Mouse (Mus musculus): ENCODE measurements around the gene Atxn1. TPM values are rescaled to one million over a fixed set of nuclear protein-coding genes. Genes with fewer than 3 reads are reported as not detected.
A peak's percentile ranks its signal among the peaks of the same experiment; 100 is the strongest.

The Atxn1 gene
- total and polyA plus RNA-seq, 3 experiments: 0.39 to 1.1 TPM; not detected in 1

GRCm38 (mm10) chr13:45907181-45907691 is 57.6 kb downstream of the Atxn1 start:
- TF ChIP-seq E2F4 (IDR thresholded peaks at IDR 0.05; ENCODE audit: borderline replicate concordance, low read depth, low read length) (no peak), USF1 (IDR thresholded peaks at IDR 0.05; ENCODE audit: low read depth, low read length) (peak; percentile 40; the same call in 1 of the 2 replicates)
- peak overlapping the region; percentile 3; the same call in 1 of the 2 replicates for H3K9ac ChIP-seq (ENCODE audit: control insufficient read depth, low read depth, low read length, poor library complexity, severe bottlenecking)
- no peaks in the 10 kb centered on the region for H3K27me3 ChIP-seq (ENCODE audit: control insufficient read depth in 1 of 2, insufficient read depth in 2 of 2, low read length in 2 of 2)
- H3K4me3 ChIP-seq (ENCODE audit: control insufficient read depth in 1 of 2, insufficient read depth in 1 of 2, low read depth in 2 of 2, low read length in 2 of 2): no peak overlapping the region
- H3K4me1 ChIP-seq (ENCODE audit: control insufficient read depth in 1 of 2, insufficient read depth in 2 of 2, low read length in 2 of 2): peaks cover 8 to 58% of the 10 kb centered on the region in 2 experiments
- H3K9me3 ChIP-seq (replicated peaks; ENCODE audit: insufficient read depth, low read length): no peaks in the 10 kb centered on the region
- peaks cover 0 to 52% of the 10 kb centered on the region in 2 experiments; a peak in 2 of 4 replicates for H3K36me3 ChIP-seq (ENCODE audit: control insufficient read depth in 1 of 2, insufficient read depth in 2 of 2, low read length in 2 of 2)
- H3K27ac ChIP-seq (ENCODE audit: control insufficient read depth, low read depth, low read length): peak overlapping the region; percentile 26; the same call in 1 of the 2 replicates
- H3K79me2 ChIP-seq (ENCODE audit: control insufficient read depth, insufficient read depth, low read length, poor library complexity): no peaks in the 10 kb centered on the region; the same call in 1 of the 2 replicates
- DNase-seq (ENCODE audit: low read depth, low spot score): no peak

- H3K4me3 ChIP-seq (ENCODE audit: control insufficient read depth in 1 of 2, insufficient read depth in 1 of 2, low read depth in 2 of 2, low read length in 2 of 2): no peak overlapping the region
- H3K4me1 ChIP-seq (ENCODE audit: control insufficient read depth in 1 of 2, insufficient read depth in 2 of 2, low read length in 2 of 2): peaks cover 8 to 53% of the 10 kb centered on the region in 2 experiments
These were observed 58.2 kb downstream of the Atxn1 start for GRCm38 (mm10) chr13:45906438-45907166.

GRCm38 (mm10) chr13:45904955-45905354 is 59.9 kb downstream of the Atxn1 start:
- peak overlapping the region; percentile 100 for H3K27ac ChIP-seq (ENCODE audit: control insufficient read depth, low read depth, low read length)
- peak overlapping the region; percentile 73 for H3K9ac ChIP-seq (ENCODE audit: control insufficient read depth, low read depth, low read length, poor library complexity, severe bottlenecking)
- no peaks in the 10 kb centered on the region for H3K27me3 ChIP-seq (ENCODE audit: control insufficient read depth in 1 of 2, insufficient read depth in 2 of 2, low read length in 2 of 2)
- H3K4me1 ChIP-seq (ENCODE audit: control insufficient read depth in 1 of 2, insufficient read depth in 2 of 2, low read length in 2 of 2): peaks cover 8 to 40% of the 10 kb centered on the region in 2 experiments
- H3K36me3 ChIP-seq (ENCODE audit: control insufficient read depth in 1 of 2, insufficient read depth in 2 of 2, low read length in 2 of 2): peaks cover 0 to 39% of the 10 kb centered on the region in 2 experiments; a peak in 2 of 4 replicates
- H3K9me3 ChIP-seq (replicated peaks; ENCODE audit: insufficient read depth, low read length): no peaks in the 10 kb centered on the region
- peak overlapping the region; percentile 20; a peak in 3 of 4 replicates for H3K4me3 ChIP-seq (ENCODE audit: control insufficient read depth in 1 of 2, insufficient read depth in 1 of 2, low read depth in 2 of 2, low read length in 2 of 2)
- H3K79me2 ChIP-seq (ENCODE audit: control insufficient read depth, insufficient read depth, low read length, poor library complexity): peaks cover 1% of the 10 kb centered on the region
- peak; percentile 58 for DNase-seq (ENCODE audit: low read depth, low spot score)
- TF ChIP-seq BHLHE40 (IDR thresholded peaks at IDR 0.05; ENCODE audit: borderline replicate concordance, low read depth, low read length): peak; percentile 51; the same call in 1 of the 2 replicates
- no peak for TF ChIP-seq CHD1 (IDR thresholded peaks at IDR 0.05; ENCODE audit: low read depth, low read length)
- TF ChIP-seq MXI1 (IDR thresholded peaks at IDR 0.05; ENCODE audit: low read depth, low read length): peak; percentile 59; the same call in 1 of the 2 replicates
- TF ChIP-seq POLR2AphosphoS5 (IDR thresholded peaks at IDR 0.05; ENCODE audit: borderline replicate concordance, low read depth, low read length): no peak
- TF ChIP-seq MYC (IDR thresholded peaks at IDR 0.05; ENCODE audit: low read depth, low read length): peak; percentile 77
- TF ChIP-seq POLR2A (IDR thresholded peaks at IDR 0.05; ENCODE audit: control insufficient read depth in 1 of 2, insufficient read depth in 1 of 2, low read depth in 1 of 2, low read length in 2 of 2, poor library complexity in 1 of 2): peak in 1 of 2 experiments; percentile 35; a peak in 1 of 4 replicates
- TF ChIP-seq POLR2AphosphoS2 (IDR thresholded peaks at IDR 0.05; ENCODE audit: low read length): no peak
- peak; percentile 65; the same call in 1 of the 2 replicates for TF ChIP-seq MAX (IDR thresholded peaks at IDR 0.05; ENCODE audit: low read length)
- 0 out of 2 replicates have a peak, but pooled peaks have one; percentile 23 for TF ChIP-seq SIN3A (IDR thresholded peaks at IDR 0.05; ENCODE audit: low read length)

More at GRCm38 (mm10) chr13:45906438-45907166, 58.2 kb downstream of the Atxn1 start:
- no peak overlapping the region for H3K27ac ChIP-seq (ENCODE audit: control insufficient read depth, low read depth, low read length)
- no peak overlapping the region for H3K9ac ChIP-seq (ENCODE audit: control insufficient read depth, low read depth, low read length, poor library complexity, severe bottlenecking)
- no peaks in the 10 kb centered on the region for H3K27me3 ChIP-seq (ENCODE audit: control insufficient read depth in 1 of 2, insufficient read depth in 2 of 2, low read length in 2 of 2)
- DNase-seq (ENCODE audit: low read depth, low spot score): peak; percentile 13
- no peaks in the 10 kb centered on the region; the same call in 1 of the 2 replicates for H3K79me2 ChIP-seq (ENCODE audit: control insufficient read depth, insufficient read depth, low read length, poor library complexity)
- peaks cover 0 to 52% of the 10 kb centered on the region in 2 experiments; a peak in 2 of 4 replicates for H3K36me3 ChIP-seq (ENCODE audit: control insufficient read depth in 1 of 2, insufficient read depth in 2 of 2, low read length in 2 of 2)
- TF ChIP-seq ETS1 (IDR thresholded peaks at IDR 0.05; ENCODE audit: low read depth, low read length) (no peak), MYB (IDR thresholded peaks at IDR 0.05; ENCODE audit: low read depth, low read length) (no peak), POLR2A (IDR thresholded peaks at IDR 0.05; ENCODE audit: control insufficient read depth in 1 of 2, insufficient read depth in 1 of 2, low read depth in 1 of 2, low read length in 2 of 2, poor library complexity in 1 of 2) (no peak), JUND (IDR thresholded peaks at IDR 0.05; ENCODE audit: low read depth, low read length) (no peak), MEF2A (IDR thresholded peaks at IDR 0.05; ENCODE audit: extremely low read depth, insufficient replicate concordance, low read depth, low read length, poor library complexity, severe bottlenecking) (no peak), NELFE (IDR thresholded peaks at IDR 0.05; ENCODE audit: low read depth, low read length) (no peak), E2F4 (IDR thresholded peaks at IDR 0.05; ENCODE audit: borderline replicate concordance, low read depth, low read length) (no peak), TBP (IDR thresholded peaks at IDR 0.05; ENCODE audit: low read depth, low read length) (no peak), TAL1 (IDR thresholded peaks at IDR 0.05; ENCODE audit: low read length) (no peak), GABPA (IDR thresholded peaks at IDR 0.05; ENCODE audit: low read depth, low read length) (no peak), POLR2AphosphoS5 (IDR thresholded peaks at IDR 0.05; ENCODE audit: borderline replicate concordance, low read depth, low read length) (no peak), USF2 (IDR thresholded peaks at IDR 0.05; ENCODE audit: borderline replicate concordance in 1 of 2, insufficient read depth in 1 of 2, low read depth in 1 of 2, low read length in 2 of 2) (no peak)
- H3K9me3 ChIP-seq (replicated peaks; ENCODE audit: insufficient read depth, low read length): no peaks in the 10 kb centered on the region
